Mouse (Mus musculus) layer of hippocampus, postnatal 25 days (tissue): ENCODE measurements around the gene Gm7247. TPM values are rescaled to one million over a fixed set of nuclear protein-coding genes. Genes with fewer than 3 reads are reported as not detected.
A peak's percentile ranks its signal among the peaks of the same experiment; 100 is the strongest.
"Not testable (repeated sequence)": the region's sequence is repeated elsewhere in the genome, so short reads cannot be mapped to it uniquely, and the experiment has no call there.

ENCODE experiments used
- DNase-seq, 2 experiments: peaks; one replicate each; pipeline ENCODE4 v3.0.0; 2022; ENCODE audit warnings: mixed read lengths in 2 of 2, low spot score in 1 of 2; ENCODE audit errors: extremely low spot score in 1 of 2
- total RNA-seq, 2 experiments: library from RNA; stranded (reverse); gene quantifications; 2 replicates each; pipeline ENCODE4 v1.2.3; 2021

The Gm7247 gene
- not detected for total RNA-seq

- DNase-seq: no peak
Measured at GRCm38 (mm10) chr14:51361456-51361855, at the start of gene Gm7247. TSS of gene Gm7247 (plus strand) at chr14:51361756.

DNA sequence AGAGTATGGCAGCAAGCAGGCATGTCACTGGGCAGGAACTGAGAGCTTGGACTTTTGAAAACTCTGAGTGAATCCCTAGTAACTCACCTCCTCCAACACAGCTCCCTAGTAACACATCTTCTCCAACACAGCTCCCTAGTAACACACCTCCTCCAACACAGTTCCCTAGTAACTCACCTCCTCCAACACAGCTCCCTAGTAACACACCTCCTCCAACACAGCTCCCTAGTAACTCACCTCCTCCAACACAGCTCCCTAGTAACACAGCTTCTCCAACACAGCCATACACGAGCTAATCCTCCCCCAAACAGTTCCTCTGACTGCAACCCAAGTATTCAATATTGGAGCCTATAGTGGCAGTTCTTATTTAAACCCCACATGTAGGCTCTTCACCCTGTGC lies 37.6 kb upstream of the Gm7247 start:
- no peak for DNase-seq

DNA sequence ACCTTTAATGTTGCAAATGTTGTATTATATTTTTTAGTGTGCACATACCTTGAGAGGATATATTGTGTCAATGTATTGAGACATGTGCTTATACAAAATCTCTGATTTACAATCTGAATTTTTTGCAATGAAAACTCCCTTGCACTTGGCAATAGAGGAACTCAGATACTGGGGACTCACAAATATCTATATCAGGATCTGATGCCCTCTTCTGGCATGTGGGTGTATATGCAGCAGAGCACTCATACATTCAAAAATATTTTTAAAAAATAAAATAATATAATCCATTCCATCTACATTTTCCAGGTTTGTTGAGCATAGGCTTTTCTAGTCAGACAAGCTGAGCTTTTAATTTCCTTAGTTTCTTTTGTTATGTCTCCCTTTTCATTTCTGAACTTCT lies 15.5 kb upstream of the Gm7247 start:
- no peak for DNase-seq

DNA sequence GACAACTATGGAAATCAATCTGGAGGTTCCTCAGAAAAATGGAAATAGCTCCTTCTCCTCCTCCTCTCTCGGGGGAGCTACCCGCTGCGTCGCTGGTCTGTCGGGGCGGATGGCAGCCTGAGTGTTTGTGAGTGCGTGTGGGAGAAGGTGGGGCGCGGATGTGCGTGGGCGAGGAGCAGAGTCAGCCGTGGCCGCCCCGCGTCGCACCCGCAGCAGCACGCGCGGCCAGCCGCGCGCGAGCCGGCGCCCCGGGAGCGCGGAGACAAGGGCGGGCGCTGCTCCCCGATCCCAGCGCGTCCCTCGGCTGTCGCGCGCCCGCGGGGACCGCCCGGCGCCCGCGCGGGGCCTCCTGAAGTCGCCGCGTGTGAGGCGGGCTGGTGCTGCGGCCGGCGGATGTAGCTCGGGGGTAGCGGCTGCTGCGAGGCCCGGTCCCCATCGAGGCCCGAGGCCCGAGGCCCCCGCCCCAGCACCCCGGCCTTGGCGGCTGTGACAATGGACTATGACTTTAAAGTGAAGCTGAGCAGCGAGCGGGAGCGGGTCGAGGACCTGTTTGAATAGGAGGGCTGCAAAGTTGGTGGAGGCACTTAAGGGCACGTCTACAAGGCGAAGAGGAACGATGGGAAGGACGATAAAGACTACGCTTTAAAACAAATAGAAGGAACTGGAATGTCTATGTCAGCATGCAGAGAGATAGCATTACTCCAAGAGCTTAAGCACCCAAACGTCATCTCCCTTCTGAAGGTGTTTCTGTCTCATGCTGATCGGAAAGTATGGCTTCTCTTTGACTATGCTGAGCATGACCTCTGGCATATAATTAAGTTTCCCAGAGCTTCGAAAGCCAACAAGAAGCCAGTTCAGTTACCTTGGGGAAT lies 3.2 kb upstream of the Gm7247 start:
- DNase-seq: peak; percentile 15 to 26

DNA sequence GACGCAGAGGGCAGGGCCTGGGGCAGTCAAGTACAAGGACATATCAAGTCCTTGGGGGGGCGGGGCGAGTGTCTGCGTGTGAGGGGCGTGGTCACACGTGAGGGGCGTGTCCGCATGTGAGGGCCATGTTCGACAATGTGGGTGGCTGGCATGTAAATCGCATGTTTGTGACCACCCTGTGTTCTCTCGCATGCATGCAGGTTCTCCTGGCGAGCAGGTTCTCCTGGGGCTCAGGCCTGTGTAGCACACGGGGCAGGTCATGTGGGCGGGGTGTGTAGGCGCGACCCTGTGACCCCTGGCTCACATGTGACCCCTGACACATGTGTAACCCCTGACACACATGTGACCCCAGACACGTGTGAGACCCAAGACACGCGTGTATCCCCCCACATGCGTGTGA lies 21.2 kb downstream of the Gm7247 start:
- DNase-seq: no peak

DNA sequence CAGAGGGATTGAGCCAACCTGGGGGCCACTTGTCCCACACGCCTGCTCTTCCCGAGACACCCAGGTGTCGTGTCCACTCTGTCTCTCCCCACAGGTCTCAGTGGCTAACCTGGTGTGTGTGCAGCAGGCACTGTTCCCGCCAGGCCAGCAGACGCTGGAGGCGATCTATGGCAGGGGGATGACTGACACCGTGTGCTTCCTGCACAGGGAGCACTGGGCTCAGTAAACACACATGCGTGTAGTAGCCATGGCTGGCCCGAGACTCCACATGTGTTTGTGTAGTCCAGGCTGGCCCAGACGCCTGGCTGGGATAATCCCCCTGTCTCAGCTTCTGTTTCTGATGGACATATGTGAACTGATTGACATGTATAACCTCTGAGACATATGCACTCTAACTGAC lies 22.8 kb downstream of the Gm7247 start:
- DNase-seq: no peak

- DNase-seq: no peak
Measured at GRCm38 (mm10) chr14:51385741-51386140, 24.2 kb downstream of the Gm7247 start.

DNA sequence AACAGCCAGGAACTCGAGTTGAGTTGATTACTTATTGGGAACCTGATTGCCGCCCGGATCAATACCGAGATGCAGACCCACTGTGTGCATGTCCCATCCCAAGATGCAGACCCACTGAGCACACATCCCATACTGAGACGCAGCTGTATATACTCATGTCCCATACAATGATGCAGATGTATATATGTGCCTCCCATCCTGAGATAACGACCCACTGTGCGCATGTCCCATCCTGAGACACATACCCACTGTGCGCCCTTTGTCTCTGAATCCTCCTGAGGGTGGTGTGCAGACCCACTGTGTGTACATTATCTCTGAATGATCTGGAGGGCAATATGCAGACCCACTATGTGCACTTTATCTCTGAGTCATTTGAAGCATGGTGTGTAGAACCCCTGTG lies 26.2 kb downstream of the Gm7247 start:
- no peak for DNase-seq

DNA sequence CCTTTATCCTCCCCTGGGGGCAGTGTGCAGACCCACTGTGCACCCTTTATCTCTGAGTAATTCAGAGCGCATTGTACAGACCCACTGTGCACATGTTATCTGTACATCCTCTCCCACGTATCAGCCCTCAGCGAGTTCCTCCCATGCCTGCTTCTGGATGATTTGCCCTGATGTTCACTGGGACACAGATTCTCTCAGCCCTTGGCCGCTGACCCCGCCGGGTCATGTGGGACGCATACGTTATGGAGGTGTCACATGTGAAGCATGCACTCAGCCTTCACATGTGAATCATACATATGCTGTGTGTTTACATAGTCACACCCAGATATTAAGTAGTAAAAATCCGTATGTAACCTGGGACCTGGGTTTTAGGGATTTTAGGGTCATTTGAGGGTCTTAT lies 26.7 kb downstream of the Gm7247 start:
- no peak for DNase-seq

- no peak for DNase-seq
Measured at GRCm38 (mm10) chr14:51410520-51410919, 49.0 kb downstream of the Gm7247 start, which contains the start of gene Vmn2r88. TSS of gene Vmn2r88 (plus strand) at chr14:51410820.

DNA sequence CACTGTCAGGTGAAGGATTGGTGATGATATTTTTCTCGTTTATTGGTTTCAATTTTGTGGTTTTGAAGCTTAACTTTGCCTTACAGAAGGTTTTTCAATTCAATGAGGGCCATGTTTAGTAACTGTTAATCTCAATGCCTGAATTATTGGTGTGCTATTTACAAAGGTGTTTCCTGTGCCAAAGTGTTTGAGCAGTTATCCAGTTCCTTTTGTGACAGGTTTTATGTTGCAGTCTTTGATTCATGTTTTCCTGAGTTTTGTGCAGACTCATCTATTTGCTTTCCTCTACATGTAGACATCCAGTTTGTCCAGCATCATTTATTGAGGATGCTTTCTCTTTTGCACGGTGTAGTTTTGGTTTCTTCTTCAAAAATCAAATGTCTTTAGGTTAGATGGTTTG lies 62.3 kb downstream of the Gm7247 start:
- no peak for DNase-seq

GRCm38 (mm10) chr14:51430138-51430537 lies 68.6 kb downstream of the Gm7247 start:
- DNase-seq: not testable (repeated sequence)

DNA sequence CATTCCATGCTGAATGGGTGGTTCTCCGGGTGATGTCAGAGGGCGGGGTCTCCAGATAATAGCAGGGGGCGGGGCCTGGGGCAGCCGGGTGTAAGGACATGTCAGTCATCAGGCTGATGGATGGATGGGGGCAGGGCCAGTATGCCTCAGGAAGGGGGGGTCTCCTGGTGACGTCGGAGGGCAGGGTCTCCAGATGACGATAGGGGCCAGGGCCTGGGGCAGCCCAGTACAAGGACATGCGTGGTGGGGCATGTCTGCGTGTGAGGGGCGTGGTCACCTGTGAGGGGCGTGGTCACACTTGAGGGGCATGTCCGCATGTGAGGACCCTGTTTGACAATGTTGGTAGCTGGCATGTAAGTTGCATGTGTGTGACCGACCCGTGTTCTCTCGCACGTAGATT lies 73.0 kb downstream of the Gm7247 start:
- no peak for DNase-seq

DNA sequence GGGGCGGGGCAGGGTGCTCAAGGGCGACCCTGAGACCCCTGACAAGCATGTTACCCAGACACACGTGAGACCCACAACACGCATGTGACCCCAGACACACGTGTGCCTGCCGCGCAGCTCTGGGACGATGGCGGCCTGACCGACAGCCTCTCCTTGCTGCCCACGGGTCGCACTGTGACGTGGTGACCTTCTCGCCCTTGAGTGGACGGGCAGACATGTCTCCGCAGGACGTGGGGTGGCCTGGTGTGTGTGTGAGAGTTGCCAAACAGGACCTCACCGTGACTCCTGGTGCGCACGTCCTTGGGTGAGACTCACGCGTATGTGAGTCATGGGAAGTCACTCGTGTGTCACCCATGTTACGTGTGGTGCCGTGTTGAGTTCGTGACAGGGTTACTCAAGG lies 73.5 kb downstream of the Gm7247 start:
- DNase-seq: no peak

GRCm38 (mm10) chr14:51438955-51439354 lies 77.4 kb downstream of the Gm7247 start:
- no peak for DNase-seq

DNA sequence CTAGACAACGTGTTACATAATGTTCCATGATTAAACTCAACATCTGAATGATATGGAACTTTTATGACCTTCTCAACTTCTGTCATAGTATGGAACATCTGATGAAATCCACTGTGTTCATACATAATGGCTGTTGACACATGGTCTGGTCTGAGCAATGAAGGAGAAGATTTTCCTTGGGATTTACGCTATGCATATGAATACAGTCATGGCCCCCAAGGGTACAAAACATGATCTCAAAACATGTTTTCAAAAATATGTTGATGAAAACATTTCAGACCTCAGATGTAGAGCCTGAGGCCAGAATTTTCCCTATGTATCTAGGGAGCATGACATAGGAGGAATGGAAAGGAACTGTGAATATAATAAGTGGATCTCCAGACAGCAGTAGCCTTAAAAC lies 90.0 kb downstream of the Gm7247 start, which contains the start of gene Vmn2r89:
TSS of gene Vmn2r89 (plus strand) at position 301 of the 400 bp plus-strand sequence.
- not testable (repeated sequence) for DNase-seq

- DNase-seq: not testable (repeated sequence)
Measured at GRCm38 (mm10) chr14:51480278-51480677, 118.7 kb downstream of the Gm7247 start.

DNA sequence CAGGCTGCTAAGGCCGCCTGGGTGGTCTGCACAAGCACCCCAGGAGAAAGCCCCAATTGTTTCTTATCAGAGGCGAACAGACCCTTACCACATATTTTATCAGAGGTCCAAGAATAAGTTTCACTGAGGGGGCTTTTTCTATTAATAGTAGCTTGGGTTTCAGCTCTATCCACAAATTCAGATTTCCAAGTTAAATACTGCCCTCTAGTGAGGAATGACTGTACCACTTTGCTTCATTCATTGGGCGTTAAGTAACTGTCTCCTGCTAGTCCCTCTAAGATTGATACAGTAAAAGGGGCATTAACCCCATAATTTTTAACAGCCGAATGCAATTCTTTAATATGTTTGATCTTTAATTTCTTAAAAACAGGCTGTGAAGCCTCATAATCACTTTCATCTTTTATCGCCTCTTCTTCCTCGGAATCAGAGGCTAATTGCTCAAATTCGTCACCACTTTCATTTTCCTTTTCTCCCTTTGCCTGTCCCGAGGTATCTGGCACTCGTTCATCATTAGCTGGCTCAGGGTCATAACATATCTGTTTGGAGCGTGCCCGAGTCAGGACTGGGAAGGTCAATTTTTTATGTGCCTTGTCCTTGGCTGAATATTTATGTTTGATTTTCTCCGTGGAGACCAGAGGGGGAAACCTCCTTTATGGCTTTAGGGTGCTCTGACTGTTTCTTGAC lies 119.9 kb downstream of the Gm7247 start:
- not testable (repeated sequence) for DNase-seq

GRCm38 (mm10) chr14:51482051-51482715 lies 120.6 kb downstream of the Gm7247 start:
- DNase-seq: no peak

DNA sequence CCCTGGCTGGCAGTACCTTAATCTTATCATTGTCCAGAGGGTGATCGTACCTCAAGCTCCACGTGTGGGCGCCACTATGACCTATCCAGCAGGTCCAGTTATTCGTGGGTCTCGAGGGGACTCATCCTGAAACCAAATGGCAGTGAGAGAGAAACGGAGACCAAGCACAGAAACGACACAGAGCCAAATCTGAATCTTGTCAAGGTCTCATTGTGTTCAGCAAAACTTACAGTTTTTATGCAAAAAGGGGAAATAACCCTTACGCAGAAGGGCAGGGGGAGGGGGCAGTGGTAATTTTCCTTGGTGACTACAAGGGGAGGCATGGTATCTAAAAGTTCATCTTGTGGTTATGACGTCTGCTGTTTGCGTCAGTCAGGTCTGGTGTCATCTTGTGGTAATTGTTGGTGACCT lies 121.4 kb downstream of the Gm7247 start:
- not testable (repeated sequence) for DNase-seq

GRCm38 (mm10) chr14:51483671-51484070 lies 122.1 kb downstream of the Gm7247 start:
- DNase-seq: no peak
